Mouse (Mus musculus) lung, postnatal 0 days (tissue): ENCODE measurements at regions not wholly inside any gene's neighbourhood (a gene's known extent, or its start where the extent isn't known, plus 50 kb on each side); places are given as distances from the start of the nearest gene placed in this dataset.
"Not testable (repeated sequence)": the region's sequence is repeated elsewhere in the genome, so short reads cannot be mapped to it uniquely, and the experiment has no call there.

Source experiments
- CTCF ChIP-seq: IDR thresholded peaks from 2 replicates; pipeline ENCODE4 v1.5.1; 2016; ENCODE audit warnings: antibody characterized with exemption, mild to moderate bottlenecking
- EP300 ChIP-seq: IDR thresholded peaks from 2 replicates; pipeline ENCODE4 v1.6.1; 2016; ENCODE audit warnings: antibody characterized with exemption, mild to moderate bottlenecking, control low read depth

DNA sequence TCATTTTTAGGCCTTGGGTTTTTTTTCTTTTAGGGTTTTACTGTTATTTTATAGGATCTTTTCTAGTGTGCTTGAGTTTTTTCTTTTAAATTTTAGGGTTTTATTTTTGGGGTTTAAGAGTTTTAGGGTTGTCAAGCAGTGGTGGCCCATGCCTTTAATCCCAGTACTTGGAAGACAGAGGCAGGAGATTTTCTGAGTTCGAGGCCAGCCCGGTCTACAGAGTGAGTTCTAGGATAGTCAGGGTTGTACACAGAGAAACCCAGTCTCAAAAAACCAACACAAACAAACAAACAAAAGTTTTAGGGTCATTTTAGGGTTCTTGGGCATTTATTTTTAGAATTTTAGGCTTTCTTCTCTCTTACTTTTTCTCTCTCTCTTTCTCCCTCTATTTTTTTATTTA, 142.9 kb downstream of the Spin4 start:
- TF ChIP-seq EP300, CTCF: not testable (repeated sequence)
